Mouse (Mus musculus) embryonic facial prominence, embryonic 11.5 days (tissue): ENCODE data around the gene Idh2. TPM values are rescaled to one million over a fixed set of nuclear protein-coding genes. Genes with fewer than 3 reads are reported as not detected.

Experiments used
- ATAC-seq: fragments of 200-750 bp; cut with Nextera tagmentation; replicated peaks from 2 replicates; pipeline ENCODE4 v1.8.0; 2017; ENCODE audit warnings: low read depth; ENCODE audit not compliant: insufficient number of reproducible peaks, low FRiP score, low TSS enrichment
- DNase-seq: peaks from one replicate; pipeline ENCODE4 v3.0.0-alpha.2; 2015; ENCODE audit warnings: low spot score
- H3K27ac ChIP-seq: fragments of 300-500 bp; sonication (generic); replicated peaks from 2 replicates; pipeline ENCODE4 v1.5.1; 2014; ENCODE audit warnings: mild to moderate bottlenecking, low read depth, low read length, control low read depth
- H3K27me3 ChIP-seq: fragments of 300-500 bp; sonication (generic); 2 replicates; pipeline ENCODE4 v1.6.1; 2014; ENCODE audit warnings: mild to moderate bottlenecking, low read length, moderate library complexity, mixed read lengths; ENCODE audit not compliant: control insufficient read depth, insufficient read depth
- H3K36me3 ChIP-seq: fragments of 300-500 bp; sonication (generic); replicated peaks from 2 replicates; pipeline ENCODE4 v1.6.1; 2014; ENCODE audit warnings: low read depth, mild to moderate bottlenecking, low read length, moderate library complexity, mixed read lengths; ENCODE audit not compliant: control insufficient read depth, insufficient read depth
- H3K4me1 ChIP-seq: fragments of 300-500 bp; sonication (generic); 2 replicates; pipeline ENCODE4 v1.6.1; 2014; ENCODE audit warnings: low read length, mixed read lengths; ENCODE audit not compliant: control insufficient read depth, insufficient read depth
- H3K4me2 ChIP-seq: fragments of 300-500 bp; sonication (generic); 2 replicates; pipeline ENCODE4 v1.6.1; 2014; ENCODE audit warnings: low read depth, mild to moderate bottlenecking, control low read depth, low read length, moderate library complexity
- H3K4me3 ChIP-seq: fragments of 300-500 bp; sonication (generic); 2 replicates; pipeline ENCODE4 v1.5.1; 2014; ENCODE audit warnings: low read depth, low read length, control low read depth
- H3K9ac ChIP-seq: fragments of 300-500 bp; sonication (generic); replicated peaks from 2 replicates; pipeline ENCODE4 v1.6.1; 2014; ENCODE audit warnings: mild to moderate bottlenecking, control low read depth, low read length
- H3K9me3 ChIP-seq: fragments of 300-500 bp; sonication (generic); replicated peaks from 2 replicates; pipeline ENCODE4 v1.6.1; 2016; ENCODE audit warnings: mild to moderate bottlenecking, low read length, inconsistent platforms, mixed read lengths; ENCODE audit not compliant: control insufficient read depth
- WGBS: fragments of 180-500 bp; shearing (Covaris S2); extraction: QIAGEN DNeasy Blood & Tissue Kit; methylation state at CpG from one replicate; pipeline ENCODE4 v1.1.7; 2014; 5-methylcytosine and 5-hydroxymethylcytosine counted together
- polyA plus RNA-seq: library from polyadenylated mRNA; unstranded; fragments of >200 nt; fragmentation: Nextera tagmentation; extraction: Ambion mirVana; gene quantifications from 2 replicates; pipeline ENCODE4 v1.2.1, GENCODE M21; 2014

The Idh2 gene
- polyA plus RNA-seq, 1 experiment from 2014 or later: 488 TPM

- Histone ChIP-seq H3K4me1 (no peaks in the 10 kb centered on the region), H3K4me2 (no peak overlapping the region), H3K4me3 (no peak overlapping the region), H3K27ac (no peak overlapping the region), H3K9me3 (no peaks in the 10 kb centered on the region), H3K27me3 (no peaks in the 10 kb centered on the region), H3K36me3 (no peaks in the 10 kb centered on the region), H3K9ac (no peak overlapping the region)
- DNase-seq: peak; percentile 8
- no peak for ATAC-seq
- 67% methylated on average over 9 of the region's 9 CpGs for WGBS
Observed at GRCm38 (mm10) chr7:80149356-80149755, 34.2 kb upstream of the Idh2 start.

GRCm38 (mm10) chr7:80146077-80146476, 30.9 kb upstream of the Idh2 start:
- Histone ChIP-seq H3K4me1 (no peaks in the 10 kb centered on the region), H3K27me3 (no peaks in the 10 kb centered on the region), H3K9ac (no peak overlapping the region), H3K36me3 (no peaks in the 10 kb centered on the region), H3K27ac (no peak overlapping the region), H3K4me3 (no peak overlapping the region), H3K9me3 (no peaks in the 10 kb centered on the region), H3K4me2 (no peak overlapping the region)
- no peak for DNase-seq
- ATAC-seq: no peak
- WGBS: 88% methylated on average over 8 of the region's 8 CpGs

DNA sequence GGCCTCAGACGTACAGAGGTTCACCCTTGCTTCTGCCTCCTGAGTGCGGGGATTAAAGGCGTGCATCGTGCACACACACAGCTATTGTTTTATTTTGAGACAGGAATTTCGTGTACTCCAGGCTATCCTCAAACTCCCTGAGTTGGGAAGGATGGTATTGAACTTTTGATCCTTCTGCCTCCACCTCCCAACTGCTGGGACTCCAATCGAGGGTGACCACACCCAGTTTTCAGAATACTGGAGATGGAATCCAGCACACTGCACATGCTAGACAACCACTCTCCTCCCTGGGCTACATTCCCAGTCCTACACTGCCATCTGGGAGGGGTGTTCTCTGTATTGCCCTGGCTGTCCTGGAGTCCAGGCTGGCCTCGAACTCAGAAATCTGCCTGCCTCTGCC, 29.5 kb upstream of the Idh2 start:
- Histone ChIP-seq H3K4me2 (no peak overlapping the region), H3K9me3 (no peaks in the 10 kb centered on the region), H3K4me1 (no peaks in the 10 kb centered on the region), H3K36me3 (no peaks in the 10 kb centered on the region), H3K9ac (no peak overlapping the region), H3K4me3 (no peak overlapping the region), H3K27me3 (no peaks in the 10 kb centered on the region), H3K27ac (no peak overlapping the region)
- WGBS: 87% methylated on average over 7 of the region's 7 CpGs
- DNase-seq: no peak
- no peak for ATAC-seq

GRCm38 (mm10) chr7:80143331-80144273, 28.4 kb upstream of the Idh2 start:
- H3K4me3 ChIP-seq: no peak overlapping the region
- WGBS: 42% methylated on average over 22 of the region's 22 CpGs
- 0 out of 2 replicates have a peak overlapping the region, but pooled peaks have one; percentile 35 for H3K27ac ChIP-seq
- no peaks in the 10 kb centered on the region for H3K9me3 ChIP-seq
- DNase-seq (peak; percentile 9), ATAC-seq (no peak; the same call in 1 of the 2 replicates)
- H3K36me3 ChIP-seq: no peaks in the 10 kb centered on the region
- no peak overlapping the region for H3K9ac ChIP-seq
- no peaks in the 10 kb centered on the region for H3K27me3 ChIP-seq
- no peaks in the 10 kb centered on the region for H3K4me1 ChIP-seq
- no peak overlapping the region for H3K4me2 ChIP-seq

GRCm38 (mm10) chr7:80140815-80141214, 25.6 kb upstream of the Idh2 start:
- H3K36me3 ChIP-seq: no peaks in the 10 kb centered on the region
- H3K4me1 ChIP-seq: no peaks in the 10 kb centered on the region
- H3K4me3 ChIP-seq: no peak overlapping the region
- ATAC-seq (peak; percentile 74), DNase-seq (peak; percentile 87)
- no peak overlapping the region for H3K4me2 ChIP-seq
- H3K27me3 ChIP-seq: no peaks in the 10 kb centered on the region
- H3K9me3 ChIP-seq: no peaks in the 10 kb centered on the region
- H3K27ac ChIP-seq: no peak overlapping the region
- WGBS: 19% methylated on average over 9 of the region's 9 CpGs
- peak overlapping the region; percentile 41 for H3K9ac ChIP-seq

- H3K27me3 ChIP-seq: no peaks in the 10 kb centered on the region
- DNase-seq (no peak), ATAC-seq (no peak)
- no peaks in the 10 kb centered on the region for H3K9me3 ChIP-seq
- H3K36me3 ChIP-seq: no peaks in the 10 kb centered on the region
- H3K4me2 ChIP-seq: no peak overlapping the region
- no peaks in the 10 kb centered on the region for H3K4me1 ChIP-seq
- 83% methylated on average over 1 of the region's 1 CpGs for WGBS
- H3K9ac ChIP-seq: no peak overlapping the region
- H3K4me3 ChIP-seq: no peak overlapping the region
- H3K27ac ChIP-seq: no peak overlapping the region
Observed at GRCm38 (mm10) chr7:80138375-80138774, 23.2 kb upstream of the Idh2 start.

DNA sequence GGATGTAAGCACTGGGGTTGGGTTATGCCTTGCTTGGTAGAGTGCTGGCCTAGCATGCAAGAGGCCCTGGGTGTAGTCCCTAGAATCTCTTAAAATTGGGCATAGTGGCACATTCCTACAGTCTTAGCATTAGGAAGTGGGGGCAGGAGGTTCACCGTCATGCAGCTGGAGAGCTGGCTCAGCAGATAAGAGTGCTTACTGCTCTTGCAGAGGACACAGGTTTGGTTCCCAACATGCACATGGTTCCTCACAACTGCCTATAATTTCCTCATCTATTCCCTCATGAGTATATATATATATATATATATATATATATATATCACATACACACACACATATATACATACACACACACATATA, 20.0 kb upstream of the Idh2 start:
- H3K9me3 ChIP-seq: no peaks in the 10 kb centered on the region
- no peak for DNase-seq
- WGBS: 82% methylated on average over 1 of the region's 1 CpGs
- no peaks in the 10 kb centered on the region for H3K27me3 ChIP-seq
- H3K9ac ChIP-seq: no peak overlapping the region
- no peak overlapping the region for H3K4me2 ChIP-seq
- no peak overlapping the region for H3K27ac ChIP-seq
- no peak overlapping the region for H3K4me3 ChIP-seq
- no peaks in the 10 kb centered on the region for H3K36me3 ChIP-seq
- no peak for ATAC-seq
- no peaks in the 10 kb centered on the region for H3K4me1 ChIP-seq

GRCm38 (mm10) chr7:80134454-80135172, 19.4 kb upstream of the Idh2 start:
- 49% methylated on average over 8 of the region's 8 CpGs for WGBS
- Histone ChIP-seq H3K4me3 (no peak overlapping the region), H3K9me3 (no peaks in the 10 kb centered on the region), H3K4me1 (no peaks in the 10 kb centered on the region), H3K27ac (no peak overlapping the region), H3K4me2 (no peak overlapping the region), H3K9ac (no peak overlapping the region), H3K27me3 (no peaks in the 10 kb centered on the region), H3K36me3 (no peaks in the 10 kb centered on the region)
- DNase-seq (no peak), ATAC-seq (no peak)
